Mouse (Mus musculus) lung, embryonic 15.5 days (tissue): ENCODE measurements around the gene Rpl36al. TPM values are rescaled to one million over a fixed set of nuclear protein-coding genes. Genes with fewer than 3 reads are reported as not detected.

Source experiments
- ATAC-seq: fragments of 200-750 bp; cut with Nextera tagmentation; 2 replicates; pipeline ENCODE4 v1.8.0; 2017; ENCODE audit warnings: moderate number of reproducible peaks, borderline replicate concordance; ENCODE audit not compliant: low FRiP score, low TSS enrichment; ENCODE audit errors: extremely low read depth
- H3K27ac ChIP-seq: fragments of 300-500 bp; sonication (generic); 2 replicates; pipeline ENCODE4 v1.5.1; 2015; ENCODE audit warnings: moderate library complexity, mild to moderate bottlenecking, inconsistent platforms
- H3K27me3 ChIP-seq: fragments of 300-500 bp; sonication (generic); 2 replicates; pipeline ENCODE4 v1.6.1; 2015; ENCODE audit warnings: inconsistent platforms
- H3K36me3 ChIP-seq: fragments of 300-500 bp; sonication (generic); 2 replicates; pipeline ENCODE4 v1.6.1; 2015; ENCODE audit warnings: inconsistent platforms
- H3K4me1 ChIP-seq: fragments of 300-500 bp; sonication (generic); 2 replicates; pipeline ENCODE4 v1.6.1; 2015; ENCODE audit warnings: inconsistent platforms
- H3K4me2 ChIP-seq: fragments of 300-500 bp; sonication (generic); 2 replicates; pipeline ENCODE4 v1.6.1; 2015; ENCODE audit warnings: inconsistent platforms, mild to moderate bottlenecking, moderate library complexity
- H3K4me3 ChIP-seq: fragments of 300-500 bp; sonication (generic); 2 replicates; pipeline ENCODE4 v1.5.1; 2015; ENCODE audit warnings: mild to moderate bottlenecking, inconsistent platforms
- H3K9ac ChIP-seq: fragments of 300-500 bp; sonication (generic); 2 replicates; pipeline ENCODE4 v1.6.1; 2015; ENCODE audit warnings: inconsistent platforms
- H3K9me3 ChIP-seq: fragments of 300-500 bp; sonication (generic); 2 replicates; pipeline ENCODE4 v1.6.1; 2016; ENCODE audit warnings: inconsistent platforms
- WGBS: fragments of 180-500 bp; shearing (Covaris S2); methylation state at CpG from one replicate; pipeline ENCODE4 v1.1.7; 2015; 5-methylcytosine and 5-hydroxymethylcytosine counted together
- polyA plus RNA-seq: library from polyadenylated mRNA; unstranded; fragments of >200 nt; fragmentation: Nextera tagmentation; extraction: Ambion mirVana; gene quantifications from 2 replicates; pipeline ENCODE4 v1.2.1, GENCODE M21; 2015

Gene Rpl36al
- polyA plus RNA-seq: 509 and 512 TPM in 2 replicates

- ATAC-seq: peak; percentile 99
- H3K9ac ChIP-seq: peak within 1 kb of the TSS; percentile 88
- peaks cover 19% of the 10 kb centered on the region for H3K4me1 ChIP-seq
- under 1% methylated on average over 79 of the region's 84 CpGs for WGBS
- H3K9me3 ChIP-seq: no peaks in the 10 kb centered on the region
- H3K4me2 ChIP-seq: peak within 1 kb of the TSS; percentile 74
- peaks cover 24% of the 10 kb centered on the region for H3K36me3 ChIP-seq
- H3K4me3 ChIP-seq: peak within 1 kb of the TSS; percentile 69
- H3K27ac ChIP-seq: peak within 1 kb of the TSS; percentile 89
- no peaks in the 10 kb centered on the region for H3K27me3 ChIP-seq
Measured at GRCm38 (mm10) chr12:69183583-69184308, at the start of gene Rpl36al, which contains the start of gene Mgat2. TSS of gene Rpl36al (minus strand) at chr12:69184083. TSS of gene Mgat2 (plus strand) at chr12:69184157.

- H3K27ac ChIP-seq: no peak overlapping the region
- 65% methylated on average over 2 of the region's 2 CpGs for WGBS
- peaks cover 6% of the 10 kb centered on the region for H3K4me1 ChIP-seq
- 0 out of 2 replicates have a peak, but pooled peaks cover under 1% of the 10 kb centered on the region for H3K36me3 ChIP-seq
- H3K27me3 ChIP-seq: no peaks in the 10 kb centered on the region
- ATAC-seq: no peak
- H3K4me3 ChIP-seq: no peak overlapping the region
- no peak overlapping the region for H3K9ac ChIP-seq
- H3K4me2 ChIP-seq: no peak overlapping the region
- H3K9me3 ChIP-seq: no peaks in the 10 kb centered on the region
Measured at GRCm38 (mm10) chr12:69229251-69229650, 45.4 kb upstream of the Rpl36al start.

GRCm38 (mm10) chr12:69227776-69228466 is 44.0 kb upstream of the Rpl36al start, which contains the start of gene Pole2:
TSS of gene Pole2 (minus strand) at chr12:69228195.
- WGBS: under 1% methylated on average over 37 of the region's 37 CpGs
- peak within 1 kb of the TSS; percentile 59 for H3K9ac ChIP-seq
- no peaks in the 10 kb centered on the region for H3K27me3 ChIP-seq
- peak; percentile 98 for ATAC-seq
- peaks cover 6% of the 10 kb centered on the region for H3K4me1 ChIP-seq
- H3K4me3 ChIP-seq: peak within 1 kb of the TSS; percentile 84
- H3K4me2 ChIP-seq: peak within 1 kb of the TSS; percentile 62
- H3K9me3 ChIP-seq: no peaks in the 10 kb centered on the region
- H3K36me3 ChIP-seq: 0 out of 2 replicates have a peak, but pooled peaks cover 4% of the 10 kb centered on the region
- peak within 1 kb of the TSS; percentile 94 for H3K27ac ChIP-seq

- no peaks in the 10 kb centered on the region for H3K4me1 ChIP-seq
- H3K9ac ChIP-seq: no peak overlapping the region
- ATAC-seq: no peak
Measured at GRCm38 (mm10) chr12:69220613-69221277, 36.9 kb upstream of the Rpl36al start.

GRCm38 (mm10) chr12:69216587-69216986 is 32.7 kb upstream of the Rpl36al start:
- H3K27me3 ChIP-seq: no peaks in the 10 kb centered on the region
- no peak overlapping the region for H3K4me3 ChIP-seq
- H3K36me3 ChIP-seq: peaks cover 63% of the 10 kb centered on the region
- no peak overlapping the region for H3K4me2 ChIP-seq
- no peak overlapping the region for H3K9ac ChIP-seq
- no peak for ATAC-seq
- H3K4me1 ChIP-seq: no peaks in the 10 kb centered on the region
- no peaks in the 10 kb centered on the region for H3K9me3 ChIP-seq
- no peak overlapping the region for H3K27ac ChIP-seq
- 92% methylated on average over 7 of the region's 7 CpGs for WGBS

More at GRCm38 (mm10) chr12:69220613-69221277, 36.9 kb upstream of the Rpl36al start:
- Histone ChIP-seq H3K36me3 (peaks cover 43% of the 10 kb centered on the region), H3K27ac (no peak overlapping the region), H3K9me3 (no peaks in the 10 kb centered on the region), H3K4me2 (no peak overlapping the region), H3K4me3 (no peak overlapping the region), H3K27me3 (no peaks in the 10 kb centered on the region)
- WGBS: 85% methylated on average over 19 of the region's 19 CpGs

GRCm38 (mm10) chr12:69215000-69215785 is 31.3 kb upstream of the Rpl36al start:
- H3K9ac ChIP-seq: no peak overlapping the region
- no peak overlapping the region for H3K4me3 ChIP-seq
- H3K27ac ChIP-seq: no peak overlapping the region
- no peak for ATAC-seq
- peaks cover 53% of the 10 kb centered on the region for H3K36me3 ChIP-seq
- 77% methylated on average over 3 of the region's 3 CpGs for WGBS
- H3K27me3 ChIP-seq: no peaks in the 10 kb centered on the region
- H3K4me2 ChIP-seq: no peak overlapping the region
- no peaks in the 10 kb centered on the region for H3K9me3 ChIP-seq
- H3K4me1 ChIP-seq: no peaks in the 10 kb centered on the region

- Histone ChIP-seq H3K36me3 (peaks cover 55% of the 10 kb centered on the region), H3K4me2 (no peak overlapping the region), H3K9ac (no peak overlapping the region), H3K27me3 (no peaks in the 10 kb centered on the region), H3K4me3 (no peak overlapping the region), H3K27ac (no peak overlapping the region), H3K9me3 (no peaks in the 10 kb centered on the region), H3K4me1 (no peaks in the 10 kb centered on the region)
- 91% methylated on average over 7 of the region's 7 CpGs for WGBS
- no peak for ATAC-seq
Measured at GRCm38 (mm10) chr12:69214393-69214792, 30.5 kb upstream of the Rpl36al start.

GRCm38 (mm10) chr12:69213186-69213777 is 29.4 kb upstream of the Rpl36al start:
- no peak overlapping the region for H3K9ac ChIP-seq
- ATAC-seq: no peak
- 90% methylated on average over 13 of the region's 13 CpGs for WGBS
- H3K4me1 ChIP-seq: no peaks in the 10 kb centered on the region
- H3K27ac ChIP-seq: no peak overlapping the region
- H3K27me3 ChIP-seq: no peaks in the 10 kb centered on the region
- no peaks in the 10 kb centered on the region for H3K9me3 ChIP-seq
- H3K36me3 ChIP-seq: peaks cover 53% of the 10 kb centered on the region
- no peak overlapping the region for H3K4me2 ChIP-seq
- no peak overlapping the region for H3K4me3 ChIP-seq

GRCm38 (mm10) chr12:69211057-69211456 is 27.2 kb upstream of the Rpl36al start:
- no peak overlapping the region for H3K27ac ChIP-seq
- WGBS: 65% methylated on average over 5 of the region's 5 CpGs
- H3K27me3 ChIP-seq: no peaks in the 10 kb centered on the region
- no peak overlapping the region for H3K4me3 ChIP-seq
- no peaks in the 10 kb centered on the region for H3K9me3 ChIP-seq
- H3K36me3 ChIP-seq: peaks cover 53% of the 10 kb centered on the region
- no peak overlapping the region for H3K4me2 ChIP-seq
- H3K9ac ChIP-seq: no peak overlapping the region
- H3K4me1 ChIP-seq: no peaks in the 10 kb centered on the region
- no peak for ATAC-seq

- 93% methylated on average over 18 of the region's 18 CpGs for WGBS
- H3K27ac ChIP-seq: no peak overlapping the region
- no peaks in the 10 kb centered on the region for H3K27me3 ChIP-seq
- H3K4me1 ChIP-seq: no peaks in the 10 kb centered on the region
- H3K9me3 ChIP-seq: no peaks in the 10 kb centered on the region
- H3K36me3 ChIP-seq: peaks cover 53% of the 10 kb centered on the region
- H3K9ac ChIP-seq: no peak overlapping the region
- no peak overlapping the region for H3K4me3 ChIP-seq
- no peak overlapping the region for H3K4me2 ChIP-seq
- ATAC-seq: no peak
Measured at GRCm38 (mm10) chr12:69210056-69210979, 26.4 kb upstream of the Rpl36al start.
